Mouse (Mus musculus): ENCODE measurements around the gene Pgbd1. TPM values are rescaled to one million over a fixed set of nuclear protein-coding genes. Genes with fewer than 3 reads are reported as not detected.

Pgbd1 gene
- total RNA-seq, 2 experiments from 2014 or later, result 2.8 to 4.5 TPM

Other genes with a start within 250 kb of the Pgbd1 start
- gene Gpx5, start 148.3 kb downstream of the Pgbd1 start, total RNA-seq (2014; fragmentation: Nextera tagmentation), result not detected in 2 replicates
- gene Gpx5, start 148.3 kb downstream of the Pgbd1 start, total RNA-seq (2017), result not detected in 2 replicates
- not detected in 2 replicates for gene Gpx6, start 128.9 kb downstream of the Pgbd1 start, total RNA-seq (2014; fragmentation: Nextera tagmentation)
- gene Gpx6, start 128.9 kb downstream of the Pgbd1 start, total RNA-seq (2017), result not detected in 2 replicates
- gene Olfr1367, start 94.1 kb downstream of the Pgbd1 start, total RNA-seq (2014; fragmentation: Nextera tagmentation), result not detected in 2 replicates
- not detected in 2 replicates for gene Olfr1367, start 94.1 kb downstream of the Pgbd1 start, total RNA-seq (2017)
- gene Zscan12, start 78.2 kb downstream of the Pgbd1 start, total RNA-seq (2014; fragmentation: Nextera tagmentation), result 8.5 and 11.1 TPM in 2 replicates
- gene Zscan12, start 78.2 kb downstream of the Pgbd1 start, total RNA-seq (2017), result 11.0 and 20.0 TPM in 2 replicates
- 45.1 and 49.1 TPM in 2 replicates for gene Zkscan3, start 38.3 kb downstream of the Pgbd1 start, total RNA-seq (2014; fragmentation: Nextera tagmentation)
- 28.8 and 32.3 TPM in 2 replicates for gene Zkscan3, start 38.3 kb downstream of the Pgbd1 start, total RNA-seq (2017)
- gene Zscan26, start 12.7 kb upstream of the Pgbd1 start, total RNA-seq (2014; fragmentation: Nextera tagmentation), result 11.1 and 23.8 TPM in 2 replicates
- gene Zscan26, start 12.7 kb upstream of the Pgbd1 start, total RNA-seq (2017), result 16.8 and 21.2 TPM in 2 replicates
- not detected in 2 replicates for gene Nkapl, start 27.5 kb upstream of the Pgbd1 start, total RNA-seq (2014; fragmentation: Nextera tagmentation)
- gene Nkapl, start 27.5 kb upstream of the Pgbd1 start, total RNA-seq (2017), result 1.1 TPM in 1 of 2 replicates, not detected in the other
- not detected in 2 replicates for gene Zkscan4, start 37.8 kb upstream of the Pgbd1 start, total RNA-seq (2014; fragmentation: Nextera tagmentation)
- not detected in 2 replicates for gene Zkscan4, start 37.8 kb upstream of the Pgbd1 start, total RNA-seq (2017)
- not detected in 2 replicates for gene Gm10065, start 38.4 kb upstream of the Pgbd1 start, total RNA-seq (2014; fragmentation: Nextera tagmentation)
- gene Gm10065, start 38.4 kb upstream of the Pgbd1 start, total RNA-seq (2017), result not detected in 2 replicates
- 2.1 and 2.6 TPM in 2 replicates for gene AK157302, start 54.2 kb upstream of the Pgbd1 start, total RNA-seq (2014; fragmentation: Nextera tagmentation)
- 0.19 and 0.23 TPM in 2 replicates for gene AK157302, start 54.2 kb upstream of the Pgbd1 start, total RNA-seq (2017)
- 3.7 and 8.4 TPM in 2 replicates for gene Gm11273, start 60.4 kb upstream of the Pgbd1 start, total RNA-seq (2014; fragmentation: Nextera tagmentation)
- 2.0 and 10.4 TPM in 2 replicates for gene Gm11273, start 60.4 kb upstream of the Pgbd1 start, total RNA-seq (2017)
- gene Zkscan8, start 90.1 kb upstream of the Pgbd1 start, total RNA-seq (2014; fragmentation: Nextera tagmentation), result 14.6 and 23.6 TPM in 2 replicates
- gene Zkscan8, start 90.1 kb upstream of the Pgbd1 start, total RNA-seq (2017), result 12.3 and 15.4 TPM in 2 replicates
- gene Olfr1366, start 101.8 kb upstream of the Pgbd1 start, total RNA-seq (2014; fragmentation: Nextera tagmentation), result not detected in 2 replicates
- not detected in 2 replicates for gene Olfr1366, start 101.8 kb upstream of the Pgbd1 start, total RNA-seq (2017)
- gene Olfr1535, start 118.8 kb upstream of the Pgbd1 start, total RNA-seq (2014; fragmentation: Nextera tagmentation), result not detected in 2 replicates
- not detected in 2 replicates for gene Olfr1535, start 118.8 kb upstream of the Pgbd1 start, total RNA-seq (2017)
- not detected in 2 replicates for gene Olfr1364, start 140.7 kb upstream of the Pgbd1 start, total RNA-seq (2014; fragmentation: Nextera tagmentation)
- gene Olfr1364, start 140.7 kb upstream of the Pgbd1 start, total RNA-seq (2017), result not detected in 2 replicates
- gene Olfr1362, start 173.0 kb upstream of the Pgbd1 start, total RNA-seq (2014; fragmentation: Nextera tagmentation), result not detected in 2 replicates
- not detected in 2 replicates for gene Olfr1362, start 173.0 kb upstream of the Pgbd1 start, total RNA-seq (2017)
- not detected in 2 replicates for gene Olfr11, start 201.5 kb upstream of the Pgbd1 start, total RNA-seq (2014; fragmentation: Nextera tagmentation)
- gene Olfr11, start 201.5 kb upstream of the Pgbd1 start, total RNA-seq (2017), result not detected in 2 replicates
- not detected in 2 replicates for gene Olfr1361, start 222.3 kb upstream of the Pgbd1 start, total RNA-seq (2014; fragmentation: Nextera tagmentation)
- not detected in 2 replicates for gene Olfr1361, start 222.3 kb upstream of the Pgbd1 start, total RNA-seq (2017)
- gene Olfr1360, start 236.3 kb upstream of the Pgbd1 start, total RNA-seq (2014; fragmentation: Nextera tagmentation), result not detected in 2 replicates
- gene Olfr1360, start 236.3 kb upstream of the Pgbd1 start, total RNA-seq (2017), result not detected in 2 replicates